Mouse (Mus musculus) ovary, postnatal 14 days (tissue): ENCODE data around the gene Taf10.

Experiments used
- DNase-seq: peaks from one replicate; pipeline ENCODE4 v3.0.0; 2022; ENCODE audit warnings: low spot score

The Taf10 gene

GRCm38 (mm10) chr7:105721916-105722315 is 22.2 kb downstream of the Taf10 start:
- no peak for DNase-seq

GRCm38 (mm10) chr7:105715366-105715765 is 28.8 kb downstream of the Taf10 start:
- DNase-seq = no peak

GRCm38 (mm10) chr7:105708733-105709132 is 35.4 kb downstream of the Taf10 start:
- no peak for DNase-seq

- DNase-seq = no peak
Observed at GRCm38 (mm10) chr7:105703816-105704215, 40.3 kb downstream of the Taf10 start.

- DNase-seq = no peak
Observed at GRCm38 (mm10) chr7:105703184-105703583, 41.0 kb downstream of the Taf10 start.

GRCm38 (mm10) chr7:105690875-105691274 is 53.3 kb downstream of the Taf10 start:
- DNase-seq = no peak
